Mouse (Mus musculus) gastrocnemius, postnatal 36 days (tissue): ENCODE measurements around the gene Rhox11. TPM values are rescaled to one million over a fixed set of nuclear protein-coding genes. Genes with fewer than 3 reads are reported as not detected.
A peak's percentile ranks its signal among the peaks of the same experiment; 100 is the strongest.
"Not testable (repeated sequence)": the region's sequence is repeated elsewhere in the genome, so short reads cannot be mapped to it uniquely, and the experiment has no call there.

Experiments used
- DNase-seq, 2 experiments: peaks; one replicate each; pipeline ENCODE4 v3.0.0; 2022
- intact Hi-C: fragments of 180-260 bp; cut with DNase I; formaldehyde crosslinking; loops from one replicate; pipeline ENCODE4 v1.15.1; 2025
- long read RNA-seq, 2 experiments: library from polyadenylated mRNA; stranded (forward); transcript quantifications; one replicate each; pipeline ENCODE4 v2.0.0; 2021
- total RNA-seq, 2 experiments: library from RNA; stranded (reverse); gene quantifications; 2 replicates each; pipeline ENCODE4 v1.2.3; 2021

The Rhox11 gene
- not detected for total RNA-seq
- long read RNA-seq, experiment 1: 0 reads
- long read RNA-seq, experiment 2: 0 reads

- no peak for DNase-seq
- intact Hi-C loops: no loop called here
Measured at GRCm38 (mm10) chrX:38085041-38085440, at the start of gene Rhox11. Gene Rhox11, minus strand, starts transcription at chrX:38085141.

- intact Hi-C loops: no loop called here
- no peak for DNase-seq
Measured at GRCm38 (mm10) chrX:38121478-38121877, 36.5 kb upstream of the Rhox11 start.

- no peak for DNase-seq
- intact Hi-C loops: no loop called here
Measured at GRCm38 (mm10) chrX:38120982-38121381, 36.0 kb upstream of the Rhox11 start, which contains the start of gene Rhox13. Gene Rhox13, plus strand, starts transcription at chrX:38121219.

- intact Hi-C loops: no loop called here
- no peak for DNase-seq
Measured at GRCm38 (mm10) chrX:38110807-38111206, 25.9 kb upstream of the Rhox11 start, which contains the start of gene Rhox12. Gene Rhox12, minus strand, starts transcription at chrX:38110907.

- peak in 1 of 2 experiments; percentile 12 for DNase-seq
- intact Hi-C loops: loop anchor here (5.0 kb wide), 1 partner anchor 93 kb away; no protein-coding TSS in a partner anchor
Measured at GRCm38 (mm10) chrX:38084226-38084625, 715 bp downstream of the Rhox11 start.

GRCm38 (mm10) chrX:38066175-38066574 is 18.8 kb downstream of the Rhox11 start, which contains the start of gene Rhox10:
Gene Rhox10, plus strand, starts transcription at chrX:38066475.
- intact Hi-C loops: no loop called here
- no peak for DNase-seq

- no peak for DNase-seq
- intact Hi-C loops: no loop called here
Measured at GRCm38 (mm10) chrX:38061544-38061943, 23.4 kb downstream of the Rhox11 start.

GRCm38 (mm10) chrX:38043014-38043413 is 41.9 kb downstream of the Rhox11 start, which contains the start of gene Btg1-ps2:
Gene Btg1-ps2, minus strand, starts transcription at chrX:38043114.
- intact Hi-C loops, DNase-seq: not testable (repeated sequence)

- no peak for DNase-seq
- intact Hi-C loops: no loop called here
Measured at GRCm38 (mm10) chrX:38039666-38040065, 45.3 kb downstream of the Rhox11 start.

- intact Hi-C loops: no loop called here
Measured at GRCm38 (mm10) chrX:38033841-38034240, 51.1 kb downstream of the Rhox11 start.

More at GRCm38 (mm10) chrX:38033841-38034240, 51.1 kb downstream of the Rhox11 start:
- DNase-seq: no peak

Other genes starting within 250 kb of the Rhox11 start
- gene Rhox8, start 206.2 kb downstream of the Rhox11 start, total RNA-seq: not detected
- not detected for gene Rhox7b, start 187.9 kb downstream of the Rhox11 start, total RNA-seq
- not detected for gene Rhox9, start 183.4 kb downstream of the Rhox11 start, total RNA-seq
- not detected for gene Btg1-ps1, start 66.3 kb downstream of the Rhox11 start, total RNA-seq
- gene Btg1-ps2, start 42.0 kb downstream of the Rhox11 start, total RNA-seq: not detected
- not detected for gene Rhox10, start 18.7 kb downstream of the Rhox11 start, total RNA-seq
- gene Rhox12, start 25.8 kb upstream of the Rhox11 start, total RNA-seq: not detected
- not detected for gene Rhox13, start 36.1 kb upstream of the Rhox11 start, total RNA-seq
- gene Zbtb33, start 104.7 kb upstream of the Rhox11 start, total RNA-seq: 1 to 10 TPM; 5.5 to 6.4 TPM
- under 1 TPM; 0.17 to 0.38 TPM for gene Tmem255a, start 167.3 kb upstream of the Rhox11 start, total RNA-seq
- gene Atp1b4, start 231.0 kb upstream of the Rhox11 start, total RNA-seq: 1 to 10 TPM; 3.0 to 4.7 TPM